Mouse (Mus musculus) common myeloid progenitor, adult 5-6 weeks (primary cell): ENCODE data around the gene Sgpl1. TPM values are rescaled to one million over a fixed set of nuclear protein-coding genes. Genes with fewer than 3 reads are reported as not detected.
"Not testable (repeated sequence)": the region's sequence is repeated elsewhere in the genome, so short reads cannot be mapped to it uniquely, and the experiment has no call there.

Source experiments
- ATAC-seq: replicated peaks from 2 replicates; pipeline ENCODE4 v1.8.0; 2016; ENCODE audit warnings: low read depth, mild to moderate bottlenecking, moderate TSS enrichment, inconsistent platforms; ENCODE audit not compliant: poor library complexity, severe bottlenecking
- total RNA-seq: library from RNA; stranded (forward); fragments of 200-1000, 187-1606 nt; gene quantifications from 2 replicates; pipeline ENCODE4 v1.2.3, GENCODE M21; 2017

Sgpl1 gene
- total RNA-seq, 1 experiment from 2014 or later = 26.1 TPM

GRCm38 (mm10) chr10:61158594-61158993, 11.1 kb upstream of the Sgpl1 start:
- no peak for ATAC-seq

- ATAC-seq = peak; percentile 71
These were observed 8.9 kb upstream of the Sgpl1 start for GRCm38 (mm10) chr10:61156453-61156852.

- ATAC-seq = no peak
These were observed 8.1 kb upstream of the Sgpl1 start for GRCm38 (mm10) chr10:61155611-61156010.

- ATAC-seq = no peak
These were observed 4.6 kb upstream of the Sgpl1 start for GRCm38 (mm10) chr10:61152131-61152530.

GRCm38 (mm10) chr10:61150616-61151015, 3.1 kb upstream of the Sgpl1 start:
- ATAC-seq = no peak

- ATAC-seq = no peak
These were observed 2.0 kb upstream of the Sgpl1 start for GRCm38 (mm10) chr10:61149476-61149875.

- ATAC-seq = peak; percentile 19; the same call in 1 of the 2 replicates
These were observed 721 bp downstream of the Sgpl1 start for GRCm38 (mm10) chr10:61146807-61147156.

- peak; percentile 59 for ATAC-seq
These were observed 1.2 kb downstream of the Sgpl1 start for GRCm38 (mm10) chr10:61146119-61146806.

- no peak for ATAC-seq
These were observed 1.8 kb downstream of the Sgpl1 start for GRCm38 (mm10) chr10:61145766-61146118.

- ATAC-seq = no peak
These were observed 4.2 kb downstream of the Sgpl1 start for GRCm38 (mm10) chr10:61143343-61143742.

- ATAC-seq = no peak
These were observed 9.9 kb downstream of the Sgpl1 start for GRCm38 (mm10) chr10:61137567-61137966.

- ATAC-seq = peak; percentile 71
These were observed 12.2 kb downstream of the Sgpl1 start for GRCm38 (mm10) chr10:61135226-61135839.

GRCm38 (mm10) chr10:61134041-61134440, 13.5 kb downstream of the Sgpl1 start:
- no peak for ATAC-seq

GRCm38 (mm10) chr10:61130959-61131358, 16.5 kb downstream of the Sgpl1 start:
- no peak for ATAC-seq

- no peak for ATAC-seq
These were observed 18.7 kb downstream of the Sgpl1 start for GRCm38 (mm10) chr10:61128701-61129365.

GRCm38 (mm10) chr10:61124462-61124861, 23.0 kb downstream of the Sgpl1 start:
- no peak for ATAC-seq

GRCm38 (mm10) chr10:61123276-61123913, 24.1 kb downstream of the Sgpl1 start:
- ATAC-seq = no peak

GRCm38 (mm10) chr10:61121732-61122131, 25.8 kb downstream of the Sgpl1 start:
- not testable (repeated sequence) for ATAC-seq

- peak; percentile 89 for ATAC-seq
These were observed 33.2 kb downstream of the Sgpl1 start for GRCm38 (mm10) chr10:61114246-61114720.

- no peak for ATAC-seq
These were observed 43.9 kb downstream of the Sgpl1 start for GRCm38 (mm10) chr10:61103564-61104114.
